Mouse (Mus musculus) frontal cortex, postnatal 10 days (tissue): ENCODE results near the gene Numbl.
A peak's percentile ranks its signal among the peaks of the same experiment; 100 is the strongest.
"Not testable (repeated sequence)": the region's sequence is repeated elsewhere in the genome, so short reads cannot be mapped to it uniquely, and the experiment has no call there.

Source experiments
- DNase-seq, 2 experiments: peaks; one replicate each; pipeline ENCODE4 v3.0.0; 2022; ENCODE audit warnings: low spot score in 2 of 2, mixed read lengths in 1 of 2

Gene Numbl

DNA sequence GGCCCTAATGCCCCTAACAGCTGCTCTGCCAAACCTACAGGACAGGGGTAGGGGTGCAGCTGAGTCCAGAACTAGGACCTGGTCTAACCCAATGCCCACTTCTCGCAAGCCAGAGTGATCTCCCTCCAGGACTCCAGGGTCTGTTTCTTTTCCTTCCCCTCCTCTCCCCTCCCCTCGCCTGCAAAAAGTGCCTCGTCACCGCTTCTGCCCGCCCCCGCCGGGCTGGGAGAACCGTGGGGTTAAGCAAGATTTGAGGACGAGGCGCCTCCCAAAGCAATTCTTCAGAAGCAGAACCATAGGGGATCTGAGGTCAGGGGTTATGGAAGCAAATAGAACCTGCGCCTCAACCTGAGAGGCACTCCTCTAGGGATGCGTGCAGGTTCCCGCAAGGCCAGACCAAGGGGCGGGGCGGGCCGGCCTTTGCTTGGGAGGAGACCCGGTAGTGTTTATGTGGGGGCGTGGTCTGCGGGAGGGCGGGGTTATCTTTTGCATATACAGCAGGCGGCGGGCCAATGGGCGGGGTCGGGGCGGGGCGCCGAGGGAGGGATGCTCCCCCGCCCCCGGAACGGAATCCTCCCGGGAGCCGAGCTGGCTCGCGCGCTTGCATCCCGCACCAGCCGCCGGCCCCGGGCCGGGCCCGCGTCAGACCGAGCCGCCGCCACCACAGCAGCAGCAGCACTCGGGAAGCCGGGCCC lies at the start of gene Numbl:
Gene Numbl, plus strand, starts transcription at position 229 of the 695 bp plus-strand sequence.
- DNase-seq, result peak; percentile 89

DNA sequence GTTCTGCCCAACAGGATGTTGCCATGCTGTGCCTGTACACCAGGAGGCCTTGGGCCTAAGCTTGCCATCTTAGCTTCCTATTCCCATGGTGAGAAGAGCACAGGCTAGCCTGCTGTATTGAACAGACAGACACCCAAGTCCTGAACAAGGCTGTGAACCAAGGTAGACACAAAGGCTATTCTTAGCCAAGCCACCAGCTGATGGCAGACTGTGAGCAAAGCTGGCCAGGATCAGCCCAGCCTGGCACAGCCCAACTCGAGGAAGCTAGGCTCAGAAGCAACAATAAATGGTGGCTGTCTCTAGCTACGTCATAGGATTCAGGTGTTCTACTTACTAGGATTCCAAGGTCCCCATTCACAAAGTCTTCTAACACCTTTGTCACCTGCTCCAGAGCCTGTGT lies 45.6 kb upstream of the Numbl start:
- no peak for DNase-seq

DNA sequence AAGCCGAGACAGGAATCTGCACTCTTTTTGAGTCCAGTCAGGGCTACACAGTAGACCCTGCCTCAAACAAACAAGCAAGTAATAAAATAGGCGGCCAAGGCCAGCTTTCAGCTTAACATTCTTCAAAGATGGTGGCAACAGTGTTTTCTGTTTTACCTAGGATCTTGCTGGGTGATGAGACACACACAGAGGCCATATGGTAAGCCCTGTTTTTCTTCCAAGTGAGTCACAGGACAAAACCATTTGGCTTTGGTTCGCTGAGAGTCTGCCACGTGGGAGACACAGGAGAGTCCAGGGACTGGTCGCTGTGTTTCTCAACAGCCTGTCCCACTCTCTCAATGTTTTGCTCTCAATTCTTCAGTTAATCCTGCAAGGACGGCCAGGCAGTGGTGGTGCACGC lies 39.6 kb upstream of the Numbl start:
- DNase-seq, result no peak

DNA sequence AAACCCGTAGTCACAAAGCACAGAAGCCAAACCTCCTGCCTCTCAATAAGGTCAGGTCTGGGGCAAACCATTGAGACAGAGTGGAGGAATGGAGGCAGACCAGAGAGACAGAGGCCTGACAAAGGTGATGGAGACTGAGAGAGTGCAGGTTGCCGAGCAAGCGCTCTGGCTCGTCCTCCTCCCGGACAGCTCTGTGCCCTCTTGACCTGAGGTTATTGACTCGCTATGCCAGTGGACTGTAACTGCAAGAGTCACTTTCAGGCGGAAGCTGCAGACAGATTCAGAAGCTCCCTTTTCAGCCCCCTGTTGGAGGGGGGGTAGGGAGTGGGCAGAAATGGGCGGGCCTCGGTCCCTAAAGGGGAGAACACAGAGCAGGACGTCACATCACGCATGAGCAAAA lies 38.3 kb upstream of the Numbl start:
- no peak for DNase-seq

DNA sequence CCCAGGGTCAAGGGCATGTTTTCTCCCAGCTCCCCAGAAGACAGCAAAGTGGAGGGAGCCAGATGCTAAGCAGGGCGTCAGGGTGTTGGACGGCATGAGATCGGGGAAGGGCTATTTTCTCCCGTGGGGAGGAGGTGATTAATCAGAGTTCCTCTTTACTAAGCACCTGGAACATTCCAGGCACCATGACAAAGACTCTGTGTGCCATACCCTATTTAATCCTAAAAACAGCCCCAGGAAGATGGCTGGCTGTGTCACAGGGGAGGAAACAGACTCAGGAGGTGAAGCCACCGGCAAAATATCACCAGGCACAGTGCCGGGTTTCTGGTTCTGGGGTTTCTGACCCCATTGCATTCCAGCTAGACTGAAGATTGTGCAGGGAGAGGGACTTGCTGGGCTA lies 36.3 kb upstream of the Numbl start:
- no peak for DNase-seq

DNA sequence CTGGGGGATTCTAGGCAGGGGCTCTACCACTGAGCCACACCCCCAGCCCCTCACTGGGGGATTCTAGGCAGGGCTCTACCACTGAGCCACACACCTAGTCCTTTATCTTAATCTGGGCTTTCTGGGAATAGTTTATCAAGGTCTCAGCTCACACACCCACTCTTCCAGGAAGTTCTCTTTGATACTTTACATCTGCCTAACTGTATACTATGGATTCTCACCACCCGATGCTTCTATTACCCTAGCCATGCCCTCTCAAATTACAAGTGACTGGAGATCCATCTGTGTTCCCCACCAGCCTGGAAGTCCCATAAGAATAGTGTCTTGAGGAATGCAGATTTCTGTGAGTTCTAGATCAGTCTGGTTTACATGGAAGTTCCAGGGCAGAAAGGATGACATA lies 35.7 kb upstream of the Numbl start:
- DNase-seq, result no peak

DNA sequence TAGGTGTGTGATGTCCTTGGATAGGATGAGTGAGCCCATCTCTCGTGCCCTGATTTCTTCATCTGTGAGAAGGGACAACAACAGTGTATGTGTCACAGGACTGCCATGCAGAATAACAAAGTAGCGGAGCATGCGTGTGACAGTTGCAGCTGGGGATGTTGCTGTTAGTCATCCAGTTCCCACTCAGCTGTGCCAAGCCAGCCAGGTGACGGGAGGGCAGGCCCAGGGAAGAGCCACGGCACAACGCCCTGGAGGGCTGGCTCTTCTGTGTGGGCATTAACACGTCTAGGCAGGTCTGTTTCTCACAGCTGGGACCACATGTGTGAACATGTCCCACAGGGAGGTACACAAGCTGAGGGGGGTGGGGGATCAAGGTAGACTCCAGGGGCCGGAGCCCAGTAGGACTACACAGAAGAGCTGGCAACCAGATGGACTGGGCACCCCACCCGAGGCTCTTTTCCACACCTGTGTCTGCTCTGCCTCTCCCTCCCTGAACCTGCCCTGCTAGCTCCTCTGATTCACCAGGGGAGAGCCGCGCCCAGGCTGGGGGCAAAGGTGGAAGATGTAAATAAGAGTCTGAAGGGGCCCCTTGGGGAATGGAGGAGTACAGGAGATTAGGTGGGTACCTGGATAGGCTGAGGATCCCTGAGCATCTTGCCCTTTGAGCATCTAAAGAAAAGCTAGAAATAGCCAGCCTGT lies 33.2 kb upstream of the Numbl start:
- DNase-seq, result peak in 1 of 2 experiments; percentile 31

DNA sequence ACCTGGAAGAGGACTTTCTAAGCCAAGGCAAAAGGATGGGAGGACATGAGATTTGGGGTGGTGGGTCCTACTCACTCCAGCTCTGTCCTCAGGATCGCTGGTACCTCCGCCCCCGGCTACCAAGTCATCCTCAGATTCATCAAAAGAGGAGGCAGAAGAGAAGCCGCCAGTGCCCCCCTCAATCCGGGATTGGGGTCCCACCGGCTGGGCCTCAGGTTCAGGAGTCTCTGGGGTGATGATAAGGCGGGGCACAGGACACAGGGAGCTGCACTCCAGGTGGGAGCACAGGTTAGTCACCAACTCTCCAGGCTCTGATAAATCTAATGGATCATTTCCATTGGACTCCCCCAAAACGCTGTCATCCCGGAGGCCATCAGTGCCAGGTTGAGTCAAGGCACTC lies 31.0 kb upstream of the Numbl start:
- DNase-seq, result no peak

DNA sequence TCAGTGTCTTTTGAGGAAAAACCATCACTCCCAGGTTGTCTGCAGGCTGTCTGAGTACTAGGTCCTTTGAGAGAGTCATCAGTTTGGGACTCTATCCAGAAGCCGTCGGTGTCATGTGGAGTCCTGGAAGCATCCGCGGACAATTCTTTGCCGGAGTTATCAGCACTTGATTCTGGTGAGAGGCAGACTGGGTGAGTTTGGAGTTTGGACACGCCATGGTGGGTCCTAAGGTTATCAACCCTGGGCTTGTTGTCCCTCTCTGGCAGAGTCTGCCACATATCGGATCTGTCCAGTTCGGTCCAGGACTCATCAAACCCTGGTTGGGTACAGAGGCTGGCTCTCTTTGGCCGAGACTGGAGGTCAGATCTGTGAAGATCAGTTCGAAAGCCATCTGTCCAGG lies 30.6 kb upstream of the Numbl start:
- DNase-seq, result no peak

DNA sequence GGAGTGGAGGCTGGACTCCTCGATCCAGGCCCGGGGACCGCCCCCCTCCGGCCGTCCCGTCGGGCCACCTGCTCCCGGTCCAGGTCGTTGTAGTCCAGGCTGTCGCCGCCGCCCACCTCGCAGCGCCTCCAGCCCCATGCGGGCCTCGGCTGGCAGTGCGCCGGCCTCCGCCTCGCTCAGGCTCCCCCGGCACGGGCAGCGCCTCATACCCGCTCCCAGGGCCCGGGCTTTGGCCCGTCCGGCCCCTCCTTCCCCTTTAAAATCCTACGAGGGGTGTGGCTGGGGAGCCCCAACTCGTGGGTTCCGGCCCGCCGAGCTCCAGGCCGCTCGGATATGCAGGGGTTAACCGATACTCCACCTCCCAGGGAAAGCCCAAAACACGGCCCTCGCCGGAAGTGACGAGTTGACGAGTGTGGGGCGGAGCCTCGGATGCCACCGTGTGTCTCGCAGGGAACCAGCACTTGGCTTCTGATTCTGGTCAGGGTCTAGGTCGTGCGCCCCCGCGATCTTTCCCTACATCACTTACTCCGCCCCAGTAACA lies 29.9 kb upstream of the Numbl start, which contains the start of gene Itpkc:
Gene Itpkc, minus strand, starts transcription at position 381 of the 541 bp plus-strand sequence.
- DNase-seq, result peak; percentile 84 to 91

DNA sequence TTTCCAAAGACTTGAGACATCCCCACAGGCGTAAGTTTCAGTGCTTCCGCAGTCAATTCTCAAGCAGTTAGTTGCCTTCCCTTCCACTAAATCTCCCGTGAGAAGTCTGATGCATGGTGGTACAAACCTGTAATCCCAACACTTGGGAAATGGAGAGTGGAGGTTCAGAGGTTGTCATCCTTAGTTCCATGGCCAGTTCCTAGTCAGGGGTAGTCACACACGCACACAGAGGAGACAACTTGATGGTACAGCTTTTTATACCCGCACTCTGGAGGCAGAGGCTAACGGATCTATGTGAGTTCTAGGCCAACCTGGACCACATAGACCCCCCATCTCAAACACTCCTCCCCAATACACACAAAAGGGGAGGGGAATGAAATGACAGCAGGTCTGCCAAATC lies 29.4 kb upstream of the Numbl start:
- no peak for DNase-seq

DNA sequence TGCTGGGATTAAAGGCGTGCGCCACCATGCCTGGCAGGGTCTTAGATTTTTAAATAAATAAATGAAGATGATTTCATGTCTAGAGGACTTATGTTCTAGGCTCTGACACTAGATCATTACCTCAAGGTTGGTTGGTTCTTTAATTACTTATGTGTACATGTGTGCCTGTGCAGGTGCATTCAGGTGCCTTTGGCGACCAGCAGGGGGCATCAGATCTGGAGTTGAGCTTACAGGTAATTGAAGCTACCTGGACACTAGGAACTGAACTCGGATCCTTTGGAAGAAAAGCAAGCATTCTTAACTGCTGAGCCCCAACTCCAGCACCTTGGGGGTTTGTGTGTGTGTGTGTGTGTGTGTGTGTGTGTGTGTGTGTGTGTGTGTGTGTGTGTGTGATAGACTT lies 27.5 kb upstream of the Numbl start:
- no peak for DNase-seq

DNA sequence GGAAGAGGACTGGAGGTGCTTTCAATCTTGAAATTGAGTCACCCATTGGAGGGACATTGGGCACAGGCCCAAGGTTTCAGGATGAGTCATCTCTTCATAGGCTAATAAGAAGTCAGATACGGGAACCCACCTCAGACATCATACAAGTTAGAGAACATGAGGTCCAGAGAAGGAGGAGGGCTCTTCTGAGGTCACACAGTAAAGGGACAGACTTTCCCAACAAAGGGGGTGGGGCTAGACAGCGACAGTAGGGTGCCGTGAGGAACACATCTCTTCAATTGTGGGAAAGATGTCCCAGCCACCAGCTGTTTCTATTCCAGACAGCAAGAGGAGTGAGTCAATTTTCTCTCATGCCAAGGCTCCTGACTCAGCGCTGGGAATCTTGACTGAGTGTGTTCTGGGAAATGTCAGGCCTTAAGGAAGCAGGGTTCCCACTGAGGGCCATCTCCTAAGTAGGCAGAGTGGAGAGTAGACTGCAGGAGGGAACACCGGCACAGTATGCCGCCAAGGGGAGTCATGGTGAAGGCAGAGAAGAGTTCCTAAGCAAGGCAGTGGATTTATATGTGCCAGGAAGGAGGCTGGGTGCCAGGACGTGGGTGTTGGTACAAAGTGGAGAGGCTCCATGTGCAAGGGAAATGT lies 26.4 kb upstream of the Numbl start:
- peak in 1 of 2 experiments; percentile 67 for DNase-seq

DNA sequence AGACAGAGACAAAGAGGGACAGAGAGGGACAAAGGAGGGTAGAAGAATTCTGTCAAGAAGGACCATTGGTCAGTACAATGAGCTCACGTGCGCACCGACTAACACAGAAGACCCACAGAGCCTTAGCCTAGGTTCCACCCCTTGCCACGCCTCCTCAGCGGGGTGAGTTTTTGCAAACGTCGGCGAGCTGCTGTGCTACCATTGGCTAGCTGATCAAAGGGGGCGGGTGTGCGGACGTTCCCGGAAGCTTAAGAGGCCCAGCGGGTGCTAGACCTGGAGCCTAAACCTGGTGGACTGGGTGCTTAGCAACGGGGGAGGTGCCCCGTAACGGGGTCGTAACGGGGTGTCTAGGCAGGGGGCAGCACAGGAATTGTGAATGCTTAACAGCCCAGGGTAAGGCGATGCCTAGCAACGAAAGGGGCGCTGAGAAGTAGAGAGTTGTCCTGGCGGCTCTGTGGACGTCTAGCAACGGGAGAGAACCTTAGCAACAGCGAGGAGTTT lies 25.4 kb upstream of the Numbl start, which contains the start of gene Coq8b:
Gene Coq8b, plus strand, starts transcription at position 243 of the 501 bp plus-strand sequence.
- peak; percentile 91 to 92 for DNase-seq

DNA sequence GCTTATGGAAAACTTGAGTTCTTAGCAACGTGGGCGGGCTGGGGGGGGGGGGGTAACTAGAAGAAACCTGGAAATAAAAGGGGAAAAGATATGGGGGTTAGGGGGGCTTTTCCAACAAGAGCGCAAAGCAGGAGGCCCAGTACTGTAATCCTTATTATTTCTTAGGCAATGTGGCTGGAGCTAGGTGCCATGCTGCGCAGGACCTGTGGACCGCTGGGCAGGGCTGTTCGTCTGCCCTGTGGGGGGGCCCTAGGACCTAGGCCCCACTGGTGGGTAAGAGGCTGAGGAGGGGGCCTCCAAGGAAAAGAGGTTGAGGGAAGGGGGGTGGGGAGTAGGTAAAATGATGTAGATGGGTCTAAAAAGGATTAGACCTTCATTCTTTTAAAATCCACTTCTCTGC lies 24.9 kb upstream of the Numbl start:
- no peak for DNase-seq

DNA sequence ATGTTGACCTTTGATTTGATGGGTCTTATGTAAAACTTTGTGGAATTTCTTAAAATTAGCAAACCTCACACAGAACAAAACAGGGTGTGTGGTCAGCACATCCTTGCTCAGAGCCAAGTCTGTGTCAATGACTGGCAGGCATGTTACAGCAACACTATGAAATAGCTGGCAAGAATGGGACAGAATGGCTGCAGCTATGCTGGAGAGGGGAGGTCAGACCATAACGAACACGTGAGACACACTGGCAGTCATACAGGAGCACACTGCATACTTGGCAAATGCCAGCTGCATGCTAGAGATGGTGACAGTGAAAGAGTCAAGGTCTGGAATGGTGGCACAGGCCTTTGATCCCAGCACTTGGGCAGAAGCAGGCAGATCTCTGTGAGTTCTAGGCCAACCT lies 22.5 kb upstream of the Numbl start:
- no peak for DNase-seq

DNA sequence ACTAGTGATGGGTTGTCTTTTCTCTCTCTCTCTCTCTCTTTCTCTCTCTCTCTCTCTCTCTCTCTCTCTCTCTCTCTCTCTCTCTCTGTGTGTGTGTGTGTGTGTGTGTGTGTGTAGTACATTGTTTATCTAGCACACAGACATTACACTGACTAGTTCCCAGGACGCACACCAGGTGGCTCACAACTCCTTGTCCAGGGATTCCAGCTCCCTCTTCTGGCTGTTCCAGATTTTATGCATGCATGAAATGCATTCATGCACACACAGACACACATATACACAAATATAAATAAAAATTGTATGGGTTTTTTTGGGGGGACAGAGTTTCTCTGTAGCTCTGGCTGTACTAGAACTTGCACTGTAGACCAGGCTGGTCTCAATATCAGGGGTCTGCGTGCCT lies 20.7 kb upstream of the Numbl start:
- DNase-seq, result no peak

DNA sequence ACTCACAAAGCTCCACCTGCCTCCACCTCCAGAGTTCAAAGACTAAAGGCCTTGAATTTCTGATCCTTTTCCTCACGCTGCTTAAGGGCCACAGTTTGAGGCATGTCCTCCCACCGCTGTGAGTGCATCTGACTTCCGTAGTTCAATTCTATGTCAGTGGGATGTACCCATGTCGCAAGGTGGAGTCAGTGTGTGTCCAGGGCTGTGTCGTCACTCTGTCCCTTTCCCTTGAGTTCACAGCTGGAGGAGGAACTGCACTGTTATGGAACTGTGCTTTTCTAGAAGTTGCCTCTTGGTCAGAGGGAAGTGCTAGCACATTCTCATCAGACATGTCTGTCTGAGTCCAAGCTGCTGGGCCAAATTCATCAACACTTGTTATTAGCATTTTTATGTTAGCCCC lies 19.7 kb upstream of the Numbl start:
- no peak for DNase-seq

DNA sequence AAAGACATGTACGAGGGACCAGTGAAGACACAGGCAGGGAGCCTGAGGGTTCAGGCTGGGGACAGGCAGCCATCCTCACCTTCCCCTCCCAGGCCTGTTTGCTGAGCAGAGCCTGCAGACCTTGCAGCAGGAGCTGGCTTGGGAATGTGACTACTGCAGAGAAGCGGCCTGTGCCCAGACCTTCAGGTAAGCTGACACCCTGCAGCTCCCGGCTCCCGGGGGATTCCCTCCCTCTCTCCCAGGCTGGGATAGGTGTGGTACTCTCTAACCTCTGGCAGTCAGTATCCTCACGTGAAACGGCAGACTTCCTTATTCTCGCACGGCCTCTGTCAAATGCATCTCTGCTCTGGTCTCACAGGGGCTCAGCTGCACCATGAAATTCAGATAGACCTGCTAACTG lies 15.0 kb upstream of the Numbl start:
- no peak for DNase-seq

DNA sequence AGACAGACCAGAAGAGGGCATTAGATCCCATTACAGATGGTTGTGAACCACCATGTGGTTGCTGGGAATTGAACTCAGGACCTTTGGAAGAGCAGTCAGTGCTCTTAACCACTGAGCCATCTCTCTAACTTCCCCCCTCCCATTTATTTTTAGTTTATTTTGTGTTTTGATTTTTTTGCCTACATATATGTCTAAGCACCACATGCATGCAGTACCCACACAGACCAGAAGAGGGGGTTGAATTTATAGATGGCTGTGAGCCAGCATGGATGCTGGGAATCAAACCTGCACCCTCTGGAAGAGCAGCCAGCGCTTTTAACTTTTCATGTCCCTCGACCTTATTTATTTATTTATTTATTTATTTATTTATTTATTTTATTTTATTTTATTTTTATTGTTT lies 14.1 kb upstream of the Numbl start:
- not testable (repeated sequence) for DNase-seq

DNA sequence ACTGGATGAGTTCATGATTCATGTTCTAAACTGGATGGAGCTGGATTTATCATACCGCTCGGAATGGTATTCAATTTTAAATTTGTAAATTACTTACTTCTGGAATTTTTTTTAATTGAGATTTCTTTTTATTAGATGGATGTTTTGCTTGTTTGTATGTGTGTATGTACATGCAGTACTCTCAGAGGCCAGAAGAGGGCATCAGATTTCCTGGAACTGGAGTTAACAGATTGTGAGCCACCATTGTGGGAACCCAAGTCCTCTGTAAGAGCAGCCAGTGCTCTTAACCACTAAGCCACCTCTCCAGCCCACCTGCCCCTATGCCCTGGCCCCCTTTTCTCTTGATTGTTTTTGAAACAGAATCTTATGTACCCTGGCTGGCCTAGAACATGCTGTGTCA lies 9.1 kb upstream of the Numbl start:
- DNase-seq, result no peak

DNA sequence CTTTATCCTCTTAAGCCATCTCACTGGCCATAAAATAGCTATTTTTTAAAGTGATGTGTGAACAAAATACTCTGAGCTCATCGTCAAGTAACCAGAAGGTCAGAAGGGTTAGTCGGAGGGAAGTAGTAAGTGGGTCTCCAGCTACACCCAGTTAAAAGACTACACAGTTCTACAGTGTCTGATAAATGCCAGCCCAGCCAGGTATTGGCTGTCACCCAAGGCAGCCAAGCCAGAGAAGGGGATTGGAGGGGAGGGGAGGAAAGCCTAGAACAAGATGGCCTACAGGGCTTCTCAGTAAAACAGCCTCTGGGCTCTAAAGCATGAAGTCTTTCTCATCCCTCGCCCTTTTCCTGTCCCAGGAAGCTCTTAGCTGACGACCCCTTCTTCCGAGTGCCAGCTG lies 8.3 kb upstream of the Numbl start:
- DNase-seq, result no peak
